Mouse (Mus musculus) myocyte (in vitro differentiated cells): ENCODE measurements at regions not wholly inside any gene's neighbourhood (a gene's known extent, or its start where the extent isn't known, plus 50 kb on each side); places are given as distances from the start of the nearest gene placed in this dataset.
A peak's percentile ranks its signal among the peaks of the same experiment; 100 is the strongest.

Source experiments
- H3K27me3 ChIP-seq: one replicate; pipeline ENCODE4 v1.6.1; 2011; ENCODE audit not compliant: control insufficient read depth, insufficient read depth, insufficient read length
- H3K36me3 ChIP-seq: one replicate; pipeline ENCODE4 v1.6.1; 2011; ENCODE audit not compliant: control insufficient read depth, insufficient read depth
- H3K4me2 ChIP-seq: one replicate; pipeline ENCODE4 v1.6.1; 2011; ENCODE audit warnings: low read depth, control low read depth
- H3K4me3 ChIP-seq: one replicate; pipeline ENCODE4 v1.5.1; 2011; ENCODE audit warnings: mild to moderate bottlenecking, control low read depth, moderate library complexity
- H3K79me2 ChIP-seq: one replicate; pipeline ENCODE4 v1.6.1; 2011; ENCODE audit not compliant: control insufficient read depth, insufficient read depth
- H3ac ChIP-seq: one replicate; pipeline ENCODE4 v1.6.1; 2011; ENCODE audit not compliant: control insufficient read depth, insufficient read length
- CEBPB ChIP-seq: IDR thresholded peaks from 2 replicates; pipeline ENCODE4 v1.6.1; 2011; ENCODE audit warnings: mild to moderate bottlenecking, moderate library complexity; ENCODE audit not compliant: poor library complexity, insufficient read depth, severe bottlenecking
- E2F4 ChIP-seq: IDR thresholded peaks from one replicate; pipeline ENCODE4 v1.6.1; 2011; ENCODE audit warnings: mild to moderate bottlenecking, control low read depth, moderate library complexity; ENCODE audit not compliant: insufficient read depth
- MAX ChIP-seq: IDR thresholded peaks from one replicate; pipeline ENCODE4 v1.6.1; 2011; ENCODE audit warnings: low read depth, mild to moderate bottlenecking, control low read depth
- MYOD1 ChIP-seq, 3 experiments: IDR thresholded peaks; one replicate each; pipeline ENCODE4 v1.6.1; 2011; ENCODE audit warnings: control low read depth in 2 of 3, low read depth in 2 of 3, mild to moderate bottlenecking in 2 of 3, moderate library complexity in 1 of 3; ENCODE audit not compliant: insufficient read length in 2 of 3, control insufficient read depth in 1 of 3
- MYOG ChIP-seq, 3 experiments: IDR thresholded peaks; one replicate each; pipeline ENCODE4 v1.6.1; 2011; ENCODE audit warnings: control low read depth in 2 of 3, low read depth in 2 of 3, mild to moderate bottlenecking in 2 of 3; ENCODE audit not compliant: insufficient read length in 2 of 3, control insufficient read depth in 1 of 3, insufficient read depth in 1 of 3
- POLR2A ChIP-seq: IDR thresholded peaks from one replicate; pipeline ENCODE4 v1.6.1; 2011; ENCODE audit warnings: low read depth, mild to moderate bottlenecking, control low read depth, moderate library complexity; ENCODE audit not compliant: insufficient read length
- POLR2AphosphoS2 ChIP-seq: IDR thresholded peaks from one replicate; pipeline ENCODE4 v1.6.1; 2011; ENCODE audit warnings: low read depth, control low read depth; ENCODE audit not compliant: insufficient read length
- REST ChIP-seq: IDR thresholded peaks from one replicate; pipeline ENCODE4 v1.6.1; 2011; ENCODE audit warnings: mild to moderate bottlenecking, control low read depth, moderate library complexity; ENCODE audit not compliant: insufficient read depth, insufficient read length
- SRF ChIP-seq: IDR thresholded peaks from one replicate; pipeline ENCODE4 v1.6.1; 2011; ENCODE audit warnings: low read depth; ENCODE audit not compliant: control insufficient read depth, insufficient read length
- TCF12 ChIP-seq: IDR thresholded peaks from one replicate; pipeline ENCODE4 v1.6.1; 2011; ENCODE audit warnings: mild to moderate bottlenecking, control low read depth; ENCODE audit not compliant: poor library complexity, insufficient read depth, severe bottlenecking
- TCF3 ChIP-seq: IDR thresholded peaks from one replicate; pipeline ENCODE4 v1.6.1; 2011; ENCODE audit warnings: low read depth, control low read depth; ENCODE audit not compliant: insufficient read length
- USF1 ChIP-seq: IDR thresholded peaks from one replicate; pipeline ENCODE4 v1.6.1; 2011; ENCODE audit warnings: low read depth, mild to moderate bottlenecking, control low read depth, moderate library complexity

DNA sequence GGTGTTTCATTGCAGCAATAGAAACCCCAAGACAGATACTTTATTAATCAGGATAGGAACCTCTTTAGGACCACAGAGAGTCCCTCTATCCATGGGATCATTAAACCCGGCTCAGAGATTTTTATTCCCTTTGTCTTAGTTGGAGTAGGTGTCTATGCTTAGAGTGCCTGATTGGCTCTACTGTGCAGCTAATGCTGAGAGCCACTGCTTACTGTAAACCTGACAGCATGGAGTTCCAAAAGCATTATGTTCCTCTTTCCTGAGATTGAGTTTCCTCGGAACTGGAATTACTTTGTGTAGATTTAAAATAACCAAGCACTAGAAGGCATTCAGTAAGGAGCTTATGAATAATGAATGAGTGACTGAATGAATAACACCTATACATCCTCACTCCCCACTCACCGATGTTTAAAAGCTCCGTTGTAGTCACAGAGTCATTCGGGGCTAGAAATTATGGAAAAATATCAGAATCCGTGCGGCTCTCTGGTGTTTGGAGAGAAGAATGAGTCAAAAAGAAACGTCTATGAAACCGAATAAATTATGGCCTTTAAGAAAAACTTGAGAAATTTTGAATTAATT lies 200.8 kb downstream of the Gm5426 start:
- H3K4me2 ChIP-seq: no peak overlapping the region
- H3K36me3 ChIP-seq: no peaks in the 10 kb centered on the region
- H3K79me2 ChIP-seq: no peaks in the 10 kb centered on the region
- no peak overlapping the region for H3K4me3 ChIP-seq
- H3K27me3 ChIP-seq: no peaks in the 10 kb centered on the region
- TF ChIP-seq TCF12 (no peak), MAX (no peak), REST (no peak), POLR2A (no peak), CEBPB (no peak), USF1 (no peak), TCF3 (no peak), E2F4 (no peak), POLR2AphosphoS2 (no peak), SRF (no peak), MYOD1 (IDR thresholded peaks at IDR 0.05; ENCODE audit: control insufficient read depth in 1 of 3, insufficient read length in 2 of 3, low read depth in 2 of 3) (no peak), MYOG (IDR thresholded peaks at IDR 0.05; ENCODE audit: control insufficient read depth in 1 of 3, insufficient read depth in 1 of 3, insufficient read length in 2 of 3, low read depth in 2 of 3) (no peak)
- H3ac ChIP-seq: no peak overlapping the region

DNA sequence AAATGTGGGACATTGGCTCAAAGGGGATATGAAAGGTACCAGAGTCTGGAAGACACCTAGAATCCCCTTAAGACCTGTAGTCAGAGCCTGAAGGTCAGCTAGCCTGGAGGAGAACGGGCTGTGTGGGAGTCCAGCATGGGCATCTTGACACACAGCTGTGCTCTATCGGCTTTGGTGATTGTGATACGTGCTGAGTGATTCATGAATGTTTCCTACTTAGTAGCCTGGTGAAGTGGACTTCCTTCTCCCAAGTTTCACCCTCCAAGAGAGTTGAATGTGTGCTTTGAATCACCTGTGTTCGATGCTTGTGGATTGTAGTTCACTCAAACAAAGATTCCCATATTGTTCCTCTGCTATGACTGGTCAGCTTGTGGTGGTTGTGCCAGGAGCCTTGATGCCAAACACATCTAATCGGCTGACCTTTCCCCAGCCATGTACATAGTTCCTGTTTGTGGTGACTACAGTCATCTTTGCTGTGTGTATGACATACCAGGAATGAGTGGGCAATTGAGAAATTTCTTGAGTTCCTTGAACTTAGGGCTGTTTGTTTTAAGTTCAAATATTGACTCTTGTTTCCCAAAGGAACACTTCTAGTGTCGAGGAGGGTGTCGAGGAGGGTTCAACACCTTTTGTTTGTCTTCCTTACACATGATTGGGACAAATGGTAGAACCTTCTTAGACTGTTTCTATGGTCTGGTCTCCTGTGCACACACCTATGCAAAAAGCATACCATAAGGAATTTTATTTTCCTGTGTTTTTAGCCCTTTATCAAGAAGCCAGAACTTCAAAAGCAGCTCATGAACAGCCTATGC lies 201.6 kb downstream of the Gm5426 start:
- Histone ChIP-seq H3K4me2 (no peak overlapping the region), H3K27me3 (no peaks in the 10 kb centered on the region), H3K4me3 (no peak overlapping the region), H3K36me3 (no peaks in the 10 kb centered on the region), H3ac (no peak overlapping the region), H3K79me2 (no peaks in the 10 kb centered on the region)
- TF ChIP-seq USF1: no peak
- no peak for TF ChIP-seq CEBPB
- peak in 1 of 3 experiments; percentile 31 for TF ChIP-seq MYOD1 (IDR thresholded peaks at IDR 0.05; ENCODE audit: control insufficient read depth in 1 of 3, insufficient read length in 2 of 3, low read depth in 2 of 3)

DNA sequence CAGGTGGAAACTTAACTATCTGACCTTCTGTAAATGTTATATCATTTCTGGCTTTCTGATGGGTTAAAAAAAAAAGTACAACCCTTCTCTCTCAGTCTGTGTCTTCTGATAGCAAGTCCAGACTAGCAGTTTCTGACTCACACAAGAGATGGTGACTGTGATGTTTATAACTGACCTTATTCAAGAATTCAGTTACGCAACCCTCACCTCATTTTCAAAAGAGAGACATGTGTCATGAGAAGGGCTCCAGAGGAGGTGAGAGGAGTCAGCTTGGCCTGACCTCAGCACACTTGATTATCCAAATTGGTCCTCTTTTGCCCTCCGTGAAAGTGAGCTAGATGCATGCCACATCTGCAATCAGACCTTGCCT lies 202.2 kb downstream of the Gm5426 start:
- no peak overlapping the region for H3K4me2 ChIP-seq
- H3ac ChIP-seq: no peak overlapping the region
- peak; percentile 94 for TF ChIP-seq CEBPB
- no peak for TF ChIP-seq MAX
- no peak overlapping the region for H3K4me3 ChIP-seq
- H3K79me2 ChIP-seq: no peaks in the 10 kb centered on the region
- H3K36me3 ChIP-seq: no peaks in the 10 kb centered on the region
- H3K27me3 ChIP-seq: no peaks in the 10 kb centered on the region

DNA sequence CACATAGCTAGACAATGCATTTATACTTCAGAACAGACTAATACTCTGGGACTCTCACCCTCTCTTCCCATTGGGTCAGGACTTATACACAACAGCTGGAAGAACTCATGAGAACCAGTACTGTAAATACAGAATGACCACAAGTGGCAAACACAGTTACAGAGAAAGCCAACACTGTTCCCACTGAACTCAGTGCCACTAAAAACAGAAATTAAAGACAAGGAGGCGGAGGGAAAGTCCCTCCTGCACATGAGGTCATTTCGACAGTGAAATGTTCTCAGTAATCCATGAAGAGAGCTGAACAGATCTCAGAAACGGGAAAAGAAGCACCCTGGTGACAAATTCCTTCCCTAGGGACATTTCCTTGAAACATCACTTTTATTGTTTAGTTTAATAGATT lies 206.1 kb downstream of the Gm5426 start:
- H3ac ChIP-seq: no peak overlapping the region
- no peaks in the 10 kb centered on the region for H3K79me2 ChIP-seq
- TF ChIP-seq CEBPB: no peak
- no peak for TF ChIP-seq MYOD1 (IDR thresholded peaks at IDR 0.05; ENCODE audit: control insufficient read depth in 1 of 3, insufficient read length in 2 of 3, low read depth in 2 of 3)
- no peak for TF ChIP-seq TCF3
- no peak overlapping the region for H3K4me2 ChIP-seq
- H3K4me3 ChIP-seq: no peak overlapping the region
- H3K36me3 ChIP-seq: no peaks in the 10 kb centered on the region
- H3K27me3 ChIP-seq: no peaks in the 10 kb centered on the region

DNA sequence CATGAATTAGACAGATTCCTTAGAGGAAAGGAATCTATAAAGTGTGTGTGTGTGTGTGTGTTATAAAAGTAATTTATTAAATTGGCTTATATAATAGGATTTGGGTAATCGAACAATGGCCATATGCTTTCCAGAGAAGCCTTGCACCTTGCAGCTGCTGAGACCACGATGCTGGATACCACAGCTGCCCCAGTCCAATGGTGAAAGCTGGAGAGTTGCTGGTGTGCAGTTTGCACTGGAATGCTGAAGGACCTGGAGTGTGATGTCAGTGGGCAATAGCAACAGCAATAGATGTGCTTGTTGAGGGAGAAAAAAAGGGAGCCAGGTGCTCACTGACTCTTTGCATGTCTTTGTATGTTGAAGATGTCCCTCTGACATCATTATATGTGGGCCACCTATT lies 207.3 kb downstream of the Gm5426 start:
- TF ChIP-seq MAX (no peak), USF1 (no peak), SRF (no peak), MYOG (IDR thresholded peaks at IDR 0.05; ENCODE audit: control insufficient read depth in 1 of 3, insufficient read depth in 1 of 3, insufficient read length in 2 of 3, low read depth in 2 of 3) (peak in 1 of 3 experiments; percentile 42), TCF3 (no peak), MYOD1 (IDR thresholded peaks at IDR 0.05; ENCODE audit: control insufficient read depth in 1 of 3, insufficient read length in 2 of 3, low read depth in 2 of 3) (peak in 1 of 3 experiments; percentile 54), POLR2AphosphoS2 (no peak), TCF12 (no peak), E2F4 (no peak)
- Histone ChIP-seq H3K36me3 (no peaks in the 10 kb centered on the region), H3K4me3 (no peak overlapping the region), H3K79me2 (no peaks in the 10 kb centered on the region), H3ac (no peak overlapping the region), H3K4me2 (no peak overlapping the region), H3K27me3 (no peaks in the 10 kb centered on the region)
